ENCODE assay signal across 14 mouse cellular contexts in the genomic region with DNA sequence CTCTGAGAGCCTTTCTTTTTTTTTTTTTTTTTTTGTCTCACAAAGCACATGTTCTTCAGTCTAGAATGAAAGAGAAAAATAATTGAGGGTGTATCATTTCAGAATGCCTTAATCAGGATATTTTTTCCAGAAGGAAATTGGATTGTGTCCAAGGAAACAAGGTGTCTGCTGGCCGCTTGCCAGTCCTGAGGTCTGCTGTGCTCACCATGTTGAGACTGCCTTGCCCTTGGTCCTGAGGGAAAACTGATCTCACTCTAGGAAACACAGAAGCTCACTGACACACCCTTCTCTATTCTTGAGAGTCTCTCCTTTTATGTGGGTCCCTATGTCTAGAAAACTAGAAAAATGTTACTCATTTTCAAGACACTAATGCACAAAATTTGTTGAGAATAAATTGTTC.
DNase-seq lines count a peak whose midpoint lies in the region; ATAC-seq and TF ChIP-seq lines count a peak whose summit lies in the region.
"Had no signal": no experiment of that assay in that cellular context is flagged by ENCODE, and none has a peak within 500 bp of the region (broad histone marks: within the 10 kb centered on the region; RNA-seq: fewer than 3 reads in every experiment).

No protein-coding gene starts in this region.

- H3K36me3 ChIP-seq in kidney, adult 2 months (ENCODE audit: control insufficient read depth, insufficient read depth, low read length) = no peaks in the 10 kb centered on the region
- H3K36me3 ChIP-seq in kidney, embryonic 15.5 days = no peaks in the 10 kb centered on the region
- H3K36me3 ChIP-seq: hindbrain, embryonic 10.5 days; midbrain, embryonic 15.5 days had no signal

- no peaks in the 10 kb centered on the region for H3K4me1 ChIP-seq in kidney, adult 2 months (ENCODE audit: control insufficient read depth, insufficient read depth, low read length)
- no peaks in the 10 kb centered on the region for H3K4me1 ChIP-seq in kidney, embryonic 15.5 days
- H3K4me1 ChIP-seq: hindbrain, embryonic 10.5 days; midbrain, embryonic 15.5 days had no signal

- peak; percentile 28 for DNase-seq in kidney, adult 2 months
- DNase-seq in NIH3T3 (ENCODE audit: low read depth) = peak; percentile 20
- peak; percentile 14 for DNase-seq in cerebellum, adult 9-10 months
- peak; percentile 35 for DNase-seq in kidney, postnatal 14 days
- DNase-seq in spleen, postnatal 36 days (ENCODE audit: low spot score in 2 of 2) = no peak
- DNase-seq in thymus, postnatal 0 days (ENCODE audit: low spot score) = no peak
- DNase-seq in layer of hippocampus, adult 8-10 months (ENCODE audit: low spot score in 2 of 2) = no peak
- DNase-seq: adrenal gland, postnatal 36 days; thymus, postnatal 25 days had no signal

- no peak overlapping the region for H3K4me2 ChIP-seq in kidney, embryonic 15.5 days
- H3K4me2 ChIP-seq: liver, embryonic 11.5 days; midbrain, embryonic 15.5 days had no signal

- no peaks in the 10 kb centered on the region for H3K27me3 ChIP-seq in kidney, adult 2 months (replicated peaks; ENCODE audit: control insufficient read depth, insufficient read depth, low read length)
- no peaks in the 10 kb centered on the region for H3K27me3 ChIP-seq in kidney, embryonic 15.5 days
- H3K27me3 ChIP-seq: midbrain, embryonic 15.5 days had no signal

- no peak overlapping the region for H3K9ac ChIP-seq in kidney, embryonic 15.5 days
- H3K9ac ChIP-seq: midbrain, embryonic 15.5 days had no signal

- H3K27ac ChIP-seq in kidney, adult 2 months (ENCODE audit: insufficient read depth, low read depth, low read length) = no peak overlapping the region
- no peak overlapping the region for H3K27ac ChIP-seq in kidney, embryonic 15.5 days
- H3K27ac ChIP-seq: hindbrain, embryonic 10.5 days; midbrain, embryonic 15.5 days had no signal

- no peaks in the 10 kb centered on the region for H3K9me3 ChIP-seq in kidney, embryonic 15.5 days (replicated peaks)
- H3K9me3 ChIP-seq: hindbrain, embryonic 10.5 days; midbrain, embryonic 15.5 days had no signal

- no peak overlapping the region for H3K4me3 ChIP-seq in kidney, adult 2 months (ENCODE audit: insufficient read depth, low read depth, low read length)
- no peak overlapping the region for H3K4me3 ChIP-seq in kidney, embryonic 15.5 days (replicated peaks)
- H3K4me3 ChIP-seq: hindbrain, embryonic 10.5 days; midbrain, embryonic 15.5 days had no signal

- no peak for ATAC-seq in kidney, embryonic 15.5 days (replicated peaks; ENCODE audit: low FRiP score)
- ATAC-seq: inflammation-experienced regulatory T-cells, adult 6 months; midbrain, embryonic 15.5 days had no signal

- WGBS in kidney, adult 2 months = 45% methylated on average over 1 of the region's 1 CpGs
- WGBS in kidney, embryonic 15.5 days = 61% methylated on average over 1 of the region's 1 CpGs

- TF ChIP-seq POLR2A in kidney, adult 2 months (IDR thresholded peaks at IDR 0.05; ENCODE audit: low read depth, low read length) = no peak

- TF ChIP-seq CTCF in kidney, adult 2 months (conservative IDR thresholded peaks at IDR 0.05; ENCODE audit: insufficient read depth, insufficient read length, low read depth, low read length) = no peak

Comparison
In these comparisons a context has a peak if more than half of its experiments do, and no peak if none do; other contexts are left out.
1. DNase-seq: peak in kidney, adult 2 months (single experiment), NIH3T3 (single experiment), cerebellum, adult 9-10 months (single experiment) and kidney, postnatal 14 days (single experiment); none in spleen, postnatal 36 days (0 of 2), thymus, postnatal 0 days (single experiment) and layer of hippocampus, adult 8-10 months (0 of 2).